Mouse (Mus musculus): ENCODE data around the gene 4930558K02Rik. TPM values are rescaled to one million over a fixed set of nuclear protein-coding genes. Genes with fewer than 3 reads are reported as not detected.

4930558K02Rik gene
- total and polyA plus RNA-seq, 3 experiments, result not detected

GRCm38 (mm10) chr1:161977331-161977730, 2.1 kb downstream of the 4930558K02Rik start:
- no peak overlapping the region; the same call in 1 of the 2 replicates for H3K4me2 ChIP-seq (ENCODE audit: insufficient read depth, low read depth, poor library complexity, severe bottlenecking)
- H3K4me3 ChIP-seq (replicated peaks in 1 of 3; ENCODE audit: low read depth in 2 of 3, low read length in 2 of 3, poor library complexity in 1 of 3), result no peak overlapping the region
- H3K79me2 ChIP-seq (replicated peaks; ENCODE audit: control insufficient read depth, extremely low read depth, insufficient read depth, poor library complexity, severe bottlenecking), result no peaks in the 10 kb centered on the region
- no peaks in the 10 kb centered on the region for H3K9me3 ChIP-seq (replicated peaks; ENCODE audit: low read length)
- DNase-seq (ENCODE audit: extremely low read depth), result no peak
- peak overlapping the region; percentile 17; the same call in 1 of the 2 replicates for H3K9ac ChIP-seq (ENCODE audit: insufficient read depth, low read depth)
- no peak overlapping the region for H3K27ac ChIP-seq (ENCODE audit: insufficient read depth, low read depth)
- dilution Hi-C loops (cut with MboI; ENCODE audit: extremely low pct_ligation_motif_present, extremely low pct_unique_long_range_greater_than_20kb, low sequenced_read_pairs), result no loop called here
- in situ Hi-C loops (cut with MboI; ENCODE audit: low pct_ligation_motif_present, low pct_unique_long_range_greater_than_20kb, low sequenced_read_pairs), result no loop called here
- H3K27me3 ChIP-seq (replicated peaks), result no peaks in the 10 kb centered on the region
- no peak for TF ChIP-seq ZC3H11A (IDR thresholded peaks at IDR 0.05; ENCODE audit: low read depth, low read length)
- peaks cover 0 to under 1% of the 10 kb centered on the region in 2 experiments for H3K36me3 ChIP-seq (replicated peaks in 1 of 2; ENCODE audit: control insufficient read depth in 1 of 2, insufficient read depth in 1 of 2, low read length in 1 of 2)
- peaks cover 4 to 46% of the 10 kb centered on the region in 2 experiments; a peak in 3 of 4 replicates for H3K4me1 ChIP-seq (ENCODE audit: control insufficient read depth in 1 of 2, insufficient read depth in 2 of 2)

- dilution Hi-C loops (cut with MboI; ENCODE audit: extremely low pct_ligation_motif_present, extremely low pct_unique_long_range_greater_than_20kb, low sequenced_read_pairs), result no loop called here
- no peak overlapping the region for H3K9ac ChIP-seq (ENCODE audit: insufficient read depth, low read depth)
- H3K4me2 ChIP-seq (ENCODE audit: insufficient read depth, low read depth, poor library complexity, severe bottlenecking), result no peak overlapping the region
- H3K4me1 ChIP-seq (ENCODE audit: control insufficient read depth in 1 of 2, insufficient read depth in 2 of 2), result peaks cover 4 to 46% of the 10 kb centered on the region in 2 experiments; a peak in 3 of 4 replicates
- H3K36me3 ChIP-seq (replicated peaks in 1 of 2; ENCODE audit: control insufficient read depth in 1 of 2, insufficient read depth in 1 of 2, low read length in 1 of 2), result peaks cover 0 to 7% of the 10 kb centered on the region in 2 experiments
- H3K79me2 ChIP-seq (replicated peaks; ENCODE audit: control insufficient read depth, extremely low read depth, insufficient read depth, poor library complexity, severe bottlenecking), result no peaks in the 10 kb centered on the region
- 0 out of 2 replicates have a peak, but pooled peaks have one; percentile 21 for TF ChIP-seq POLR2A (IDR thresholded peaks at IDR 0.05; ENCODE audit: low read depth, low read length)
- TF ChIP-seq SMC3 (IDR thresholded peaks at IDR 0.05; ENCODE audit: low read depth, low read length), result peak; percentile 98
- peak; percentile 39; the same call in 1 of the 2 replicates for TF ChIP-seq MYC (IDR thresholded peaks at IDR 0.05; ENCODE audit: low read depth, low read length)
- TF ChIP-seq SIN3A (IDR thresholded peaks at IDR 0.05; ENCODE audit: low read length), result peak; percentile 74; the same call in 1 of the 2 replicates
- peak; percentile 65; the same call in 1 of the 2 replicates for TF ChIP-seq NELFE (IDR thresholded peaks at IDR 0.05; ENCODE audit: low read depth, low read length)
- TF ChIP-seq JUND (conservative IDR thresholded peaks at IDR 0.05; ENCODE audit: low read depth, low read length), result peak; percentile 58; the same call in 1 of the 2 replicates
- TF ChIP-seq PAX5 (IDR thresholded peaks at IDR 0.05; ENCODE audit: low read length), result no peak
- no peak for TF ChIP-seq POLR2AphosphoS2 (IDR thresholded peaks at IDR 0.05; ENCODE audit: low read depth, low read length)
- peak; percentile 68 to 100; a peak in 3 of 4 replicates for TF ChIP-seq CTCF (conservative IDR thresholded peaks at IDR 0.05 in 1 of 2, IDR thresholded peaks at IDR 0.05 in 1 of 2; ENCODE audit: low read depth in 2 of 2, low read length in 2 of 2)
- peak; percentile 48; the same call in 1 of the 2 replicates for TF ChIP-seq ELF1 (IDR thresholded peaks at IDR 0.05; ENCODE audit: low read depth, low read length)
- no peak for TF ChIP-seq MXI1 (IDR thresholded peaks at IDR 0.05; ENCODE audit: low read depth, low read length)
- TF ChIP-seq IRF4 (IDR thresholded peaks at IDR 0.05; ENCODE audit: low read depth, low read length), result peak; percentile 61; the same call in 1 of the 2 replicates
- no peak for TF ChIP-seq NRF1 (IDR thresholded peaks at IDR 0.05; ENCODE audit: low read depth, low read length)
- peak; percentile 100 for TF ChIP-seq ZC3H11A (IDR thresholded peaks at IDR 0.05; ENCODE audit: low read depth, low read length)
- TF ChIP-seq ZNF384 (IDR thresholded peaks at IDR 0.05; ENCODE audit: low read depth, low read length), result peak; percentile 47
- TF ChIP-seq GABPA (IDR thresholded peaks at IDR 0.05; ENCODE audit: insufficient replicate concordance, low read depth, low read length), result no peak
- no peak for TF ChIP-seq KAT2A (IDR thresholded peaks at IDR 0.05; ENCODE audit: insufficient replicate concordance, low read length)
- peak; percentile 27; the same call in 1 of the 2 replicates for TF ChIP-seq BHLHE40 (IDR thresholded peaks at IDR 0.05; ENCODE audit: low read depth, low read length)
- 0 out of 2 replicates have a peak, but pooled peaks have one; percentile 33 for TF ChIP-seq TCF12 (IDR thresholded peaks at IDR 0.05; ENCODE audit: low read depth, low read length)
- no peak for TF ChIP-seq MEF2A (IDR thresholded peaks at IDR 0.05; ENCODE audit: borderline replicate concordance, low read depth, low read length)
- TF ChIP-seq CHD1 (IDR thresholded peaks at IDR 0.05; ENCODE audit: low read depth, low read length), result no peak
- no peaks in the 10 kb centered on the region for H3K9me3 ChIP-seq (replicated peaks; ENCODE audit: low read length)
- H3K27ac ChIP-seq (ENCODE audit: insufficient read depth, low read depth), result no peak overlapping the region
- in situ Hi-C loops (cut with MboI; ENCODE audit: low pct_ligation_motif_present, low pct_unique_long_range_greater_than_20kb, low sequenced_read_pairs), result no loop called here
- DNase-seq (ENCODE audit: extremely low read depth), result peak; percentile 92
- no peak overlapping the region for H3K4me3 ChIP-seq (replicated peaks in 1 of 3; ENCODE audit: low read depth in 2 of 3, low read length in 2 of 3, poor library complexity in 1 of 3)
- no peaks in the 10 kb centered on the region for H3K27me3 ChIP-seq (replicated peaks)
Measured at GRCm38 (mm10) chr1:161976255-161977182, 2.9 kb downstream of the 4930558K02Rik start.
